In genomic region chr14:110564621-110565020, GRCm38 (mm10) we compare ENCODE assay signal across 20 mouse cellular contexts.
DNase-seq lines count a peak whose midpoint lies in the region; ATAC-seq and TF ChIP-seq lines count a peak whose summit lies in the region.
"Had no signal": no experiment of that assay in that cellular context is flagged by ENCODE, and none has a peak within 500 bp of the region (broad histone marks: within the 10 kb centered on the region; RNA-seq: fewer than 3 reads in every experiment).

No protein-coding gene starts in this region.

- H3K4me2 ChIP-seq in midbrain, embryonic 11.5 days = no peak overlapping the region
- H3K4me2 ChIP-seq in midbrain, postnatal 0 days (ENCODE audit: low read depth, low read length, poor library complexity, severe bottlenecking) = no peak overlapping the region

- no peak for ATAC-seq in midbrain, embryonic 11.5 days (ENCODE audit: low FRiP score)
- no peak for ATAC-seq in midbrain, postnatal 0 days (ENCODE audit: low FRiP score)
- ATAC-seq: activated CD4-positive, CD25-positive, alpha-beta regulatory T cell, adult 4 months; CD4-positive, CD25-positive, alpha-beta regulatory T cell, adult 4 months; Patski had no signal

- no peak overlapping the region for H3K9ac ChIP-seq in midbrain, embryonic 11.5 days (ENCODE audit: low read length)
- no peak overlapping the region for H3K9ac ChIP-seq in midbrain, postnatal 0 days (replicated peaks; ENCODE audit: low read length, poor library complexity, severe bottlenecking)

- no peak for TF ChIP-seq CTCF in midbrain, postnatal 0 days (IDR thresholded peaks at IDR 0.05)

- no peaks in the 10 kb centered on the region for H3K27me3 ChIP-seq in midbrain, embryonic 11.5 days (ENCODE audit: control insufficient read depth, insufficient read depth, low read length)
- no peaks in the 10 kb centered on the region for H3K27me3 ChIP-seq in midbrain, postnatal 0 days (ENCODE audit: insufficient read depth, low read length)
- H3K27me3 ChIP-seq: CH12.LX, Patski had no signal

- DNase-seq in midbrain, embryonic 11.5 days (ENCODE audit: low spot score, missing footprints) = peak; percentile 53
- DNase-seq in midbrain, postnatal 0 days (ENCODE audit: low spot score) = no peak
- peak; percentile 68 for DNase-seq in 416B (ENCODE audit: low read depth)
- no peak for DNase-seq in gastrocnemius, postnatal 36 days
- DNase-seq: adrenal gland, adult 2 months; adrenal gland, adult 8-10 months; adrenal gland, postnatal 10 days; adrenal gland, postnatal 14 days; adrenal gland, postnatal 25 days; adrenal gland, postnatal 36 days; B cell, adult 2 months; cerebellum, adult 11 months; cerebellum, adult 11-12 months; cerebellum, adult 18-20 months; cerebellum, adult 2 months had no signal

- no peaks in the 10 kb centered on the region for H3K36me3 ChIP-seq in midbrain, embryonic 11.5 days (ENCODE audit: control insufficient read depth, insufficient read depth, low read length)
- H3K36me3 ChIP-seq in midbrain, postnatal 0 days (ENCODE audit: insufficient read depth, low read length) = no peaks in the 10 kb centered on the region
- H3K36me3 ChIP-seq: G1E had no signal

- no peaks in the 10 kb centered on the region for H3K9me3 ChIP-seq in midbrain, embryonic 11.5 days (ENCODE audit: control insufficient read depth, low read length)
- H3K9me3 ChIP-seq in midbrain, postnatal 0 days (ENCODE audit: low read length) = no peaks in the 10 kb centered on the region
- H3K9me3 ChIP-seq: G1E had no signal

- intact Hi-C loops in gastrocnemius, postnatal 36 days (cut with DNase I) = no loop called here

- no peaks in the 10 kb centered on the region for H3K4me1 ChIP-seq in midbrain, embryonic 11.5 days (ENCODE audit: control insufficient read depth, insufficient read depth, low read length)
- no peaks in the 10 kb centered on the region for H3K4me1 ChIP-seq in midbrain, postnatal 0 days (ENCODE audit: insufficient read depth, low read length)

- H3K27ac ChIP-seq in midbrain, embryonic 11.5 days (ENCODE audit: low read depth, low read length) = no peak overlapping the region
- H3K27ac ChIP-seq in midbrain, postnatal 0 days (ENCODE audit: low read depth, low read length) = no peak overlapping the region

- WGBS in midbrain, embryonic 11.5 days = 90% methylated on average over 2 of the region's 2 CpGs
- 90% methylated on average over 2 of the region's 2 CpGs for WGBS in midbrain, postnatal 0 days

- no peak overlapping the region for H3K4me3 ChIP-seq in midbrain, embryonic 11.5 days (ENCODE audit: low read depth, low read length)
- H3K4me3 ChIP-seq in midbrain, postnatal 0 days (ENCODE audit: low read depth, low read length) = no peak overlapping the region

Comparison
In these comparisons a context has a peak if more than half of its experiments do, and no peak if none do; other contexts are left out.
1. DNase-seq: peak in midbrain, embryonic 11.5 days (single experiment) and 416B (single experiment); none in midbrain, postnatal 0 days (single experiment) and gastrocnemius, postnatal 36 days (0 of 2).